Mouse (Mus musculus) limb, embryonic 12.5 days (tissue): Measurements from ENCODE around the gene Selplg. TPM values are rescaled to one million over a fixed set of nuclear protein-coding genes. Genes with fewer than 3 reads are reported as not detected.

ENCODE experiments used
- ATAC-seq: fragments of 200-750 bp; cut with Nextera tagmentation; 2 replicates; pipeline ENCODE4 v1.8.0; 2017; ENCODE audit warnings: low read depth, moderate TSS enrichment; ENCODE audit not compliant: insufficient number of reproducible peaks, insufficient read depth, low FRiP score, low TSS enrichment
- H3K27ac ChIP-seq: fragments of 300-500 bp; sonication (generic); 2 replicates; pipeline ENCODE4 v1.5.1; 2016; ENCODE audit warnings: mild to moderate bottlenecking, moderate library complexity
- H3K27me3 ChIP-seq: fragments of 300-500 bp; sonication (generic); 2 replicates; pipeline ENCODE4 v1.6.1; 2016; ENCODE audit warnings: mild to moderate bottlenecking, moderate library complexity
- H3K36me3 ChIP-seq: fragments of 300-500 bp; sonication (generic); 2 replicates; pipeline ENCODE4 v1.6.1; 2016; ENCODE audit warnings: mild to moderate bottlenecking, moderate library complexity
- H3K4me1 ChIP-seq: fragments of 300-500 bp; sonication (generic); replicated peaks from 2 replicates; pipeline ENCODE4 v1.6.1; 2016
- H3K4me2 ChIP-seq: fragments of 300-500 bp; sonication (generic); 2 replicates; pipeline ENCODE4 v1.6.1; 2016; ENCODE audit warnings: mild to moderate bottlenecking, moderate library complexity
- H3K4me3 ChIP-seq: fragments of 300-500 bp; sonication (generic); replicated peaks from 2 replicates; pipeline ENCODE4 v1.5.1; 2016; ENCODE audit warnings: mild to moderate bottlenecking
- H3K9ac ChIP-seq: fragments of 300-500 bp; sonication (generic); replicated peaks from 2 replicates; pipeline ENCODE4 v1.6.1; 2016; ENCODE audit warnings: mild to moderate bottlenecking, moderate library complexity
- H3K9me3 ChIP-seq: fragments of 300-500 bp; sonication (generic); 2 replicates; pipeline ENCODE4 v1.6.1; 2016; ENCODE audit warnings: mild to moderate bottlenecking, moderate library complexity
- WGBS: fragments of 180-500 bp; shearing (Covaris S2); methylation state at CpG from one replicate; pipeline ENCODE4 v1.1.7; 2016; 5-methylcytosine and 5-hydroxymethylcytosine counted together
- polyA plus RNA-seq: library from polyadenylated mRNA; unstranded; fragments of >200 nt; fragmentation: Nextera tagmentation; extraction: Ambion mirVana; gene quantifications from 2 replicates; pipeline ENCODE4 v1.2.1, GENCODE M21; 2016

The Selplg gene
- polyA plus RNA-seq, 1 experiment from 2014 or later = 1.8 TPM

DNA sequence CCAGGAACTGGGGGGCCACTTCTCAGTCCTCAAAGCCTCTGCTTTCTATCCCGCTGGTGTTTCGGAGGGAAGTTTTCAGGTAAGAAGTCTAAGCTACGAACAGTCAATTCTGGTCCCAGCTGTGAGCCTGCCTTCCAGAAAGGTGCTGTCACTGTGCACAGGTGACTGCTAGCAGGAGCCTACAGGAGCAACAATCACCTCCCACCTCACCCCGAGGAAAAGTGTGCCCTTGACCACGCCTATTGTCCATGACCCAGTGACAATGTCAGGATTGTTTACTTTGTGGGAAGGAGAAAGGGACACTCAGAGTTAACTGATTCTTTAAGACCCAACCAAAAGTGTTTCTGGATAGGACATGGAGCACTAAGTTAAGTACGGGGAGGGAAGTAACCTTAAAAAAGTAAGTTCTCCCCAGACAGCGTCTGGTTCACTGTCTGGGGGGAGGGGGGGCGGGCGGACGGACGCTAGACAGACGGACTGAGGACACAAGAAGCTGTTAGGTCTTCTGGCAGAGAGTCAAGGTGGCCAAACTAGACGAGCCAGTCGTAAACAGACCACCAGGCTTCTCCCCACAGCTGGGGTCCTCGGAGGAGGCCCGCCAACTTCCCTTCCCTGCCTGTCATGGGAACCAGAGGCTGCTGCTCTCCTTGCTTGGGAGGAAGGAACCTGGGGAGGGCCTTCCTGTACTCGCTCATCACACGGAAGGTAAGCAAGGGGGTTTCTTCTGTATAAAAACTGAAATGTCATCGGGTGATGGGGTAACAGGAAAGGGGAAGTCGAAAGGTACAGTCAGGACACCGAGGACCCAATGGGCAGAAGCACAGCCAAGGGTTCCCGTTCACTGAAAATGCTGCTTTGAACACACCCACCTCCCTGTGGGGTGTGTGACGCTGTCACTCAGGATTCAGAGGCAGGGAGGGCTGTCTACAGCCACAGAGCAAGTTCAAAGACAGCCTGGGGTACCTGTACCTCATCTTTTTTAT is 9.1 kb upstream of the Selplg start:
- peaks cover 5% of the 10 kb centered on the region; the same call in 1 of the 2 replicates for H3K4me1 ChIP-seq
- H3K27ac ChIP-seq = no peak overlapping the region
- H3K4me3 ChIP-seq = no peak overlapping the region
- peaks cover 48% of the 10 kb centered on the region for H3K36me3 ChIP-seq
- H3K9ac ChIP-seq = no peak overlapping the region
- H3K9me3 ChIP-seq = no peaks in the 10 kb centered on the region
- no peaks in the 10 kb centered on the region for H3K27me3 ChIP-seq
- H3K4me2 ChIP-seq = no peak overlapping the region
- ATAC-seq = no peak
- 77% methylated on average over 23 of the region's 23 CpGs for WGBS

GRCm38 (mm10) chr5:113840443-113840842 is 8.0 kb upstream of the Selplg start:
- no peaks in the 10 kb centered on the region for H3K9me3 ChIP-seq
- ATAC-seq = no peak
- H3K4me3 ChIP-seq = no peak overlapping the region
- no peak overlapping the region for H3K27ac ChIP-seq
- H3K9ac ChIP-seq = no peak overlapping the region
- H3K36me3 ChIP-seq = peaks cover 37% of the 10 kb centered on the region
- H3K4me2 ChIP-seq = no peak overlapping the region
- H3K4me1 ChIP-seq = peaks cover 5% of the 10 kb centered on the region; the same call in 1 of the 2 replicates
- no peaks in the 10 kb centered on the region for H3K27me3 ChIP-seq
- WGBS = 89% methylated on average over 4 of the region's 4 CpGs

GRCm38 (mm10) chr5:113836961-113837360 is 4.5 kb upstream of the Selplg start:
- 83% methylated on average over 10 of the region's 10 CpGs for WGBS
- Histone ChIP-seq H3K27me3 (no peaks in the 10 kb centered on the region), H3K27ac (no peak overlapping the region), H3K9ac (no peak overlapping the region), H3K9me3 (no peaks in the 10 kb centered on the region), H3K4me1 (peaks cover 10% of the 10 kb centered on the region), H3K4me2 (no peak overlapping the region), H3K36me3 (peaks cover 3% of the 10 kb centered on the region; the same call in 1 of the 2 replicates), H3K4me3 (no peak overlapping the region)
- ATAC-seq = no peak

DNA sequence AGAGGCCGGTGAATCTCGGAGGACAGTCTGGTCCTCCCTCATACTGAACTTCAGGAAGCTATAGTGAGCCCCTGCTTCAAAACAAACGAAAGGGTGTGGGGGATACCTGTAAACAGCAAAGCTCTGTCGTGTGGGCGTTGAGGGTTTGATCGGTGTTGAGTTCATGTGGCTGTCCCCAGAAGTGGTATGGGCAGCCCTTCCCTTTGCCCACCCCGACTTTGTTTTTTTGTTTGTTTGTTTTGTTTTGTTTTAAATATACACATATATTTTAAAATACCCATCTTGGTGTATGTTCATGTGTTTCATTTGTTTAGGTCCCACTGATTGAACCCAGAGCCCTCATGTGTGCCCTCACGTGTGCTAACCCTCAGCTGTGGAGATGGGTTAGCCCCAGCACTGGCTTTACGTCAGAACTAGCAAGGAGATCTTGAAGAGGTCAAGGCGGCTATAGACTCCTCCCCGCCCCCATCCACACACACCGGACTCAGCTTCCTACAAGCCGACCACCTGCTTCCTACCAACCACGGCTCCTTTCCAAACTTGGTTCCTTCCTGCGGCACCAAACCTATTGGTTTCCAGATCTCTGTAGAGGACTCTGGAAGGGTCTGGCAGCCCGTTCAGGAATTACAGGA is 988 bp upstream of the Selplg start:
- H3K9ac ChIP-seq = no peak overlapping the region
- H3K4me2 ChIP-seq = no peak overlapping the region
- H3K4me3 ChIP-seq = no peak overlapping the region
- ATAC-seq = no peak
- no peaks in the 10 kb centered on the region for H3K9me3 ChIP-seq
- no peaks in the 10 kb centered on the region for H3K36me3 ChIP-seq
- H3K4me1 ChIP-seq = peaks cover 5% of the 10 kb centered on the region
- H3K27ac ChIP-seq = no peak overlapping the region
- 59% methylated on average over 16 of the region's 16 CpGs for WGBS
- no peaks in the 10 kb centered on the region for H3K27me3 ChIP-seq

- H3K27me3 ChIP-seq = no peaks in the 10 kb centered on the region
- H3K4me2 ChIP-seq = no peak overlapping the region
- H3K4me3 ChIP-seq = no peak overlapping the region
- no peak overlapping the region for H3K27ac ChIP-seq
- 44% methylated on average over 3 of the region's 3 CpGs for WGBS
- ATAC-seq = no peak
- no peaks in the 10 kb centered on the region for H3K36me3 ChIP-seq
- H3K4me1 ChIP-seq = peaks cover 5% of the 10 kb centered on the region
- H3K9me3 ChIP-seq = no peaks in the 10 kb centered on the region
- H3K9ac ChIP-seq = no peak overlapping the region
These were observed 703 bp downstream of the Selplg start for GRCm38 (mm10) chr5:113831741-113832140.

DNA sequence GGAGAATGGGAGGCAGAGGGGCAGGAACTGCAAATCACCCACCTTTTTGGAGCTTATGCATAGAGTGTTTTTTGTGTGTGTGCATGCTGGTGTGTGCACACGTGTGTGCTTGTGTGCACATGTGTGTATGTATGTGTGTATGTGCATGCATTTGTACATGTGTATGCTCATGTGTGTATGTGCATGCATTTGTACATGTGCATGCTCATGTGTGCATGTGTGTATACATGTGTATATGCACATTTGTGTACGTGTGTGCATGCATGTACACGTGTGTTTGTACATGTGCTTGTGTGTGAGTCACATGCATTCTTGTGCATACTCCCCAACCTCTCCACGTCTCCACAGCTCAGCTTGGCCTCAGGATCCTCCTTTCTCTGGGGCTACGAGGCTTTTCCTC is 1.6 kb downstream of the Selplg start:
- no peaks in the 10 kb centered on the region for H3K27me3 ChIP-seq
- no peak for ATAC-seq
- H3K4me1 ChIP-seq = peaks cover 5% of the 10 kb centered on the region
- no peaks in the 10 kb centered on the region for H3K36me3 ChIP-seq
- H3K4me2 ChIP-seq = no peak overlapping the region
- no peak overlapping the region for H3K9ac ChIP-seq
- WGBS = 84% methylated on average over 5 of the region's 5 CpGs
- no peaks in the 10 kb centered on the region for H3K9me3 ChIP-seq
- no peak overlapping the region for H3K4me3 ChIP-seq
- H3K27ac ChIP-seq = no peak overlapping the region

DNA sequence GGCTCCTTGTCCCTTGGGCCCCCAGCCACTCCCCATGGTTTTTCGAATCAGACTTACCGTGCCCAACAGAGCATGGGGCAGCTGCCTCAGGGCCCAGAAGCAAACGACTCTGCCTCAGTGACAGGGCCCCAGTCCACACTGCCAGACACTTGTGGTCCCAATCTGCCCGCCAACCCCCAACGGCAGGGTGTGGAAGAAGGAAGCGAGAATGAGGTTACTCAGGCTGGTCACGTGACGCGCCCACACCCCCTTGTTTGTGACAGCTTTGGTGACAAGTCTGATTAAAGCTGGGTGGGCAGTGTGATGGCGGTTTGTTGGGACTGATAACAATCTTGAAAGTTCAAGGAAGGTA is 2.2 kb downstream of the Selplg start:
- Histone ChIP-seq H3K4me2 (no peak overlapping the region), H3K9ac (no peak overlapping the region), H3K27me3 (no peaks in the 10 kb centered on the region), H3K4me1 (peaks cover 5% of the 10 kb centered on the region), H3K9me3 (no peaks in the 10 kb centered on the region), H3K27ac (no peak overlapping the region), H3K36me3 (no peaks in the 10 kb centered on the region), H3K4me3 (no peak overlapping the region)
- WGBS = 62% methylated on average over 10 of the region's 10 CpGs
- no peak for ATAC-seq

- Histone ChIP-seq H3K9me3 (no peaks in the 10 kb centered on the region), H3K27me3 (no peaks in the 10 kb centered on the region), H3K36me3 (no peaks in the 10 kb centered on the region), H3K9ac (no peak overlapping the region), H3K4me2 (no peak overlapping the region), H3K4me3 (no peak overlapping the region), H3K4me1 (peaks cover 5% of the 10 kb centered on the region), H3K27ac (no peak overlapping the region)
- WGBS = 80% methylated on average over 7 of the region's 7 CpGs
- no peak for ATAC-seq
These were observed 2.7 kb downstream of the Selplg start for GRCm38 (mm10) chr5:113829566-113830291.

- Histone ChIP-seq H3K9ac (no peak overlapping the region), H3K4me3 (no peak overlapping the region), H3K36me3 (no peaks in the 10 kb centered on the region), H3K4me1 (peaks cover 5% of the 10 kb centered on the region), H3K27ac (no peak overlapping the region), H3K4me2 (no peak overlapping the region), H3K27me3 (no peaks in the 10 kb centered on the region), H3K9me3 (no peaks in the 10 kb centered on the region)
- 57% methylated on average over 7 of the region's 7 CpGs for WGBS
- ATAC-seq = no peak
These were observed 4.0 kb downstream of the Selplg start for GRCm38 (mm10) chr5:113828481-113828880.

- Histone ChIP-seq H3K9ac (no peak overlapping the region), H3K4me2 (no peak overlapping the region), H3K36me3 (no peaks in the 10 kb centered on the region), H3K4me3 (no peak overlapping the region), H3K9me3 (no peaks in the 10 kb centered on the region), H3K27me3 (no peaks in the 10 kb centered on the region), H3K27ac (no peak overlapping the region), H3K4me1 (peaks cover 5% of the 10 kb centered on the region)
- ATAC-seq = no peak
- WGBS = 52% methylated on average over 4 of the region's 4 CpGs
These were observed 4.4 kb downstream of the Selplg start for GRCm38 (mm10) chr5:113827991-113828411.

DNA sequence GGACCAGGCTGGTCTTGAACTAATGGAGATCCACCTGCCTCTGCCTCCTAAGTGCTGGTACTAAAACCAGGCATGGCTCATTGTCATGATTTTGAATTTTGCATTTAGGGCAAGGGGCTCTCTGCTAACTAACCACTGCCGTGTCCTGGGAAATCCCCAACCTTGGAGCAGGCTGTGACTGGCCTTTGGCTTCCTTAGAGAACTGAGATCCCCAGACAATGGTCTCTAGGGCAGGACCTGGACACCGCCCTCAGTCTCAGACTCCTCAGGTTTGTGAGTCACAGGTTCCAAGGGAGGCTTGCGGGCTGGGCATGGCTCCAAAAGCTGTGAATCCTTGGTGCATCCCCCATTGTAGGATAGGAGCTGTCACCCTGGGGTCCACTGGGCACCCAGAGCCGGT is 5.8 kb downstream of the Selplg start:
- no peak for ATAC-seq
- no peak overlapping the region for H3K4me3 ChIP-seq
- H3K9ac ChIP-seq = no peak overlapping the region
- no peaks in the 10 kb centered on the region for H3K27me3 ChIP-seq
- no peaks in the 10 kb centered on the region for H3K36me3 ChIP-seq
- WGBS = 89% methylated on average over 4 of the region's 4 CpGs
- H3K4me2 ChIP-seq = no peak overlapping the region
- no peaks in the 10 kb centered on the region; the same call in 1 of the 2 replicates for H3K4me1 ChIP-seq
- H3K27ac ChIP-seq = no peak overlapping the region
- no peaks in the 10 kb centered on the region for H3K9me3 ChIP-seq
